Mouse (Mus musculus): ENCODE data around the gene Ggta1. TPM values are rescaled to one million over a fixed set of nuclear protein-coding genes. Genes with fewer than 3 reads are reported as not detected.

Ggta1 gene
- total and polyA plus RNA-seq, 2 experiments from 2014 or later: 16.4 to 37.1 TPM

DNA sequence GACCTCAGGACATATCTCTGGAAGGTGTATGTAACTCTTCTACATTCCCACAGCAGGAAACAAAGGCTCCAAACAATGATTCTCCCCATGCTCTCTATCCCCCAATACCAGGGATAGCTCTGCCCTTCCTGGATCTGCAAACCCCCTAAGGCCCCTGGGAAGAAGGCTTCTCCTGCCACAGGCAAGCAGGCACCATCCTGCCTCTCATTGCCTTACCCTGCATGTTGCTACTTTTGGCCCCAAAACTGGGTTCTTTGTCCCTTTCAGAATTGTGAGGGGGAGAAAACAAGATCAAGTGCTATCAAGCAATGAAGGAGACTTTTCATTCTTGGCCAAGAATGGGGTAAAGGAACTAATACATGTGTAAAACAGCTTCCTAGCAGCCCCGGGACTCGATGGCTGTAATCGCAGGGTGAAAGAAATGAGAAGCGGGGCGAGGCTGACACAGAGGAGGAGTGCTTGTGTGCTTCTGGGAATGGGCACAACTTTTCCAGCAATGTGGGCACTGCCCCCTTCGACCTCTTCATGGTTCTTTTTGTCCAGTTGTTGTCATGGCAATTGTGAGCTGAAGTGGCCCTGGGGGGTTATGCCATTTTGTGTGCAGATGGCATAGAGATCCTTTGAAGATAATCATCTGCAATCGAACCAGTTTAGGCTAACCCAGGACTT, 18.4 kb upstream of the Ggta1 start:
- 89% methylated on average over 7 of the region's 7 CpGs for WGBS
- TF ChIP-seq CTCF (IDR thresholded peaks at IDR 0.05; ENCODE audit: low read depth) (no peak), EP300 (IDR thresholded peaks at IDR 0.05; ENCODE audit: low read depth) (no peak)
- DNase-seq (ENCODE audit: low spot score) (no peak), ATAC-seq (ENCODE audit: insufficient read depth, low read depth) (no peak)
- no peaks in the 10 kb centered on the region for H3K36me3 ChIP-seq (replicated peaks; ENCODE audit: control insufficient read depth, insufficient read depth, low read length)
- H3K9me3 ChIP-seq (replicated peaks; ENCODE audit: control insufficient read depth, low read length): no peaks in the 10 kb centered on the region
- H3K4me2 ChIP-seq (ENCODE audit: low read depth, low read length): no peak overlapping the region
- H3K4me1 ChIP-seq (ENCODE audit: control insufficient read depth, insufficient read depth): no peaks in the 10 kb centered on the region; the same call in 1 of the 2 replicates
- no peak overlapping the region for H3K9ac ChIP-seq (replicated peaks; ENCODE audit: low read depth, low read length)
- H3K27me3 ChIP-seq (ENCODE audit: control insufficient read depth, insufficient read depth, low read length): no peaks in the 10 kb centered on the region
- no peak overlapping the region for H3K27ac ChIP-seq (ENCODE audit: low read depth)
- no peak overlapping the region for H3K4me3 ChIP-seq (ENCODE audit: low read depth, low read length)

DNA sequence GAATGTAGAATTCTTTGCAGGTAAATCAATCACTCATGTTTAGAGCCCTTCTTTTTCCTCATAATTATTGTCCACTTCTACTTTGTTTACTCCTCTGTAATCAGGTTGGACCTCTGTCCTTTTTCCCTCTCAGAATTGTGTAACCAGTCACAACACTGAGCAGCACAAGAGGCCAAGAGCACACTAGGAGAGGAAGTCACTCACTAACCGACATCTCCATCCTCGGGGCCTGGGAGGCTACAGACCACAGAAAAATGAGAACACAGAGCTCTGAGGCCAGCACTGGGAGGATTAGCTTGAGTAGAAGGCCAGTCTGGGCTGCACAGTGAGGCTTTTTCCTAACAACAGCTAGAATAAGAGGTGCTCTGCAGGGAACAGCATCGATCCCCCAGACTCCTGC, 17.0 kb upstream of the Ggta1 start:
- Histone ChIP-seq H3K27ac (ENCODE audit: low read depth) (no peak overlapping the region), H3K9me3 (replicated peaks; ENCODE audit: control insufficient read depth, low read length) (no peaks in the 10 kb centered on the region), H3K36me3 (replicated peaks; ENCODE audit: control insufficient read depth, insufficient read depth, low read length) (no peaks in the 10 kb centered on the region), H3K4me1 (ENCODE audit: control insufficient read depth, insufficient read depth) (no peaks in the 10 kb centered on the region; the same call in 1 of the 2 replicates), H3K4me3 (ENCODE audit: low read depth, low read length) (no peak overlapping the region), H3K9ac (replicated peaks; ENCODE audit: low read depth, low read length) (no peak overlapping the region), H3K4me2 (ENCODE audit: low read depth, low read length) (no peak overlapping the region), H3K27me3 (ENCODE audit: control insufficient read depth, insufficient read depth, low read length) (no peaks in the 10 kb centered on the region)
- TF ChIP-seq CTCF (IDR thresholded peaks at IDR 0.05; ENCODE audit: low read depth): no peak
- no peak for TF ChIP-seq EP300 (IDR thresholded peaks at IDR 0.05; ENCODE audit: low read depth)
- ATAC-seq (ENCODE audit: insufficient read depth, low read depth) (no peak), DNase-seq (ENCODE audit: low spot score) (no peak)
- 59% methylated on average over 3 of the region's 3 CpGs for WGBS

DNA sequence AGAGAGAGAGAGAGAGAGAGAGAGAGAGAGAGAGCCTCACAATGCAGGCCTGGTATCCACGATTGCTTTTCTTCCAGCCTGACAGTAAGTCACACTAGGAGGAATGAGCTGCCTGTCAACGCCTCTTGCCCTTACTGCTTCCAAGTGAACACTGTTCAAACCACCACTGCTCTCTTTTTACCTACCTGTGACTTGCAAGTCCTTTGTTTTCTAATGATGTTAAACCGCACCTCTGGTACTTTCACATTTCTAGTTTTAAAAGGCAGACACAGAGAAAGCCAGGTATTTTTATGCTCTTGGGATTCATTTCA, 15.7 kb upstream of the Ggta1 start:
- WGBS: 29% methylated on average over 3 of the region's 3 CpGs
- DNase-seq (ENCODE audit: low spot score) (peak; percentile 16), ATAC-seq (ENCODE audit: insufficient read depth, low read depth) (no peak)
- Histone ChIP-seq H3K36me3 (replicated peaks; ENCODE audit: control insufficient read depth, insufficient read depth, low read length) (no peaks in the 10 kb centered on the region), H3K27ac (ENCODE audit: low read depth) (no peak overlapping the region), H3K9me3 (replicated peaks; ENCODE audit: control insufficient read depth, low read length) (no peaks in the 10 kb centered on the region), H3K4me1 (ENCODE audit: control insufficient read depth, insufficient read depth) (no peaks in the 10 kb centered on the region; the same call in 1 of the 2 replicates), H3K4me2 (ENCODE audit: low read depth, low read length) (no peak overlapping the region), H3K27me3 (ENCODE audit: control insufficient read depth, insufficient read depth, low read length) (no peaks in the 10 kb centered on the region), H3K4me3 (ENCODE audit: low read depth, low read length) (no peak overlapping the region), H3K9ac (replicated peaks; ENCODE audit: low read depth, low read length) (no peak overlapping the region)
- TF ChIP-seq EP300 (IDR thresholded peaks at IDR 0.05; ENCODE audit: low read depth) (no peak), CTCF (IDR thresholded peaks at IDR 0.05; ENCODE audit: low read depth) (no peak)

DNA sequence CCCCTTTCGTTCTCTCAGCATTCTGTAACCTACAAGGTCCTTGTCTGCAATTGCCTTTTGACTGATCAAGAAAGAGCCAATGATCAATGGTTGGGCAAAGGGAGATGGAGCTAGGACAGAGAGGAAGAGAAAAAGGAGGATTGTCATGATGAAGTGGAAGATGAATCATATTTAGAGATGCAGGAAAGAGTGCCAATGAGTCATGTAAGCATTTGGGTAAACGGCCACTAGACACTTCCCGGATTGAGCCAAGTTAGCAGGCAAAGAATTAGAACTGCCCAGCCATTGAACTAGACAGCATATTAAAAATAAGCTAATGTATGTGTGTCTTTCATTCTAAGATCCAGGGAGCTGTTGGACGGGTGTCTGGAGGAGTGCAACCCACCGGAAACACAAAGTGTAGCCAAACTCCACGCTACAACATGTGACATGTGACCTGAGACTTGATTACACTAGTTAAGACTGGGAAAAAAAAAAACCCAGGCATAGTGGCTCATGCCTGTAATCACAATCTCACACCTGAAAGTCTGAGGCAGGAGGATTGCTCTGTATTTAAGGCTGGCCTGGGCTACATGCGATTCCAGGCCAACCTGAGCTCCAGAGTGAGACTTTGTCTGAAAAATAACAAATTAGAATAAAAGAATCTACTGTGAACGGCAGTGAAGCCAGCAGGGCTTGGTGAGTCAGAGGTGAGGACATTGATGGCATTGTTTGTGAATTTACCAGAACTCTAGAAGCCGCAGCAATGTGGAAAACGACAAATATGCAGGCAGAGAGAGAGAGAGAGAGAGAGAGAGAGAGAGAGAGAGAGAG, 15.2 kb upstream of the Ggta1 start:
- H3K27ac ChIP-seq (ENCODE audit: low read depth): no peak overlapping the region

DNA sequence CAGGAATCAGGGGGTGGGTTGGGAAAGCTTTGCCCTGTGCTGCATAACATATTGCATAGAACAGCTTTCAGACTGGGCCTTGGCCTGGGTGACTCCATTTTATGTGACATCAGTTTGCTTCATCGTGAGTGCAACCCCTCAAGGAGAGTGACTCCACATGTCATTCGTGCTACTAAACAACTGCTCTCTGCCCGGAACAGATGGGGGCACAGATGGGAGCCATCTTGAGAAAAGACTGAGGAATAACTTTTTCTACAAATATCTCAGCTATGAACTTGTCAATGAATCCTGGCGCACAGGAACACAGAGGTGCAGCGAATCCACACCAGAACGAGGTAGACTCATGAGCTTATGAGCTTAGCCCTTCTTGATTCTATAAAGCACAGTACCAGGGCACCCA, 14.3 kb upstream of the Ggta1 start:
- no peak overlapping the region for H3K4me2 ChIP-seq (ENCODE audit: low read depth, low read length)
- H3K27me3 ChIP-seq (ENCODE audit: control insufficient read depth, insufficient read depth, low read length): no peaks in the 10 kb centered on the region
- DNase-seq (ENCODE audit: low spot score) (no peak), ATAC-seq (ENCODE audit: insufficient read depth, low read depth) (no peak)
- no peak for TF ChIP-seq EP300 (IDR thresholded peaks at IDR 0.05; ENCODE audit: low read depth)
- no peak for TF ChIP-seq CTCF (IDR thresholded peaks at IDR 0.05; ENCODE audit: low read depth)
- H3K27ac ChIP-seq (ENCODE audit: low read depth): no peak overlapping the region
- no peaks in the 10 kb centered on the region; the same call in 1 of the 2 replicates for H3K4me1 ChIP-seq (ENCODE audit: control insufficient read depth, insufficient read depth)
- H3K36me3 ChIP-seq (replicated peaks; ENCODE audit: control insufficient read depth, insufficient read depth, low read length): no peaks in the 10 kb centered on the region
- WGBS: 92% methylated on average over 6 of the region's 6 CpGs
- no peak overlapping the region for H3K4me3 ChIP-seq (ENCODE audit: low read depth, low read length)
- H3K9ac ChIP-seq (replicated peaks; ENCODE audit: low read depth, low read length): no peak overlapping the region
- H3K9me3 ChIP-seq (replicated peaks; ENCODE audit: control insufficient read depth, low read length): no peaks in the 10 kb centered on the region

More for the DNA sequence above, 15.2 kb upstream of the Ggta1 start:
- no peaks in the 10 kb centered on the region; the same call in 1 of the 2 replicates for H3K4me1 ChIP-seq (ENCODE audit: control insufficient read depth, insufficient read depth)
- DNase-seq (ENCODE audit: low spot score) (no peak), ATAC-seq (ENCODE audit: insufficient read depth, low read depth) (no peak)
- no peak overlapping the region for H3K4me2 ChIP-seq (ENCODE audit: low read depth, low read length)
- no peak overlapping the region for H3K4me3 ChIP-seq (ENCODE audit: low read depth, low read length)
- H3K9me3 ChIP-seq (replicated peaks; ENCODE audit: control insufficient read depth, low read length): no peaks in the 10 kb centered on the region
- TF ChIP-seq CTCF (IDR thresholded peaks at IDR 0.05; ENCODE audit: low read depth) (no peak), EP300 (IDR thresholded peaks at IDR 0.05; ENCODE audit: low read depth) (no peak)
- whole genome bisulfite sequencing: 55% methylated on average over 10 of the region's 10 CpGs
- no peak overlapping the region for H3K9ac ChIP-seq (replicated peaks; ENCODE audit: low read depth, low read length)
- no peaks in the 10 kb centered on the region for H3K36me3 ChIP-seq (replicated peaks; ENCODE audit: control insufficient read depth, insufficient read depth, low read length)
- H3K27me3 ChIP-seq (ENCODE audit: control insufficient read depth, insufficient read depth, low read length): no peaks in the 10 kb centered on the region

Data from heart, postnatal 0 days (tissue).